Mouse (Mus musculus): ENCODE results near the gene Sprr1a. TPM values are rescaled to one million over a fixed set of nuclear protein-coding genes. Genes with fewer than 3 reads are reported as not detected.
"Not testable (repeated sequence)": the region's sequence is repeated elsewhere in the genome, so short reads cannot be mapped to it uniquely, and the experiment has no call there.

The Sprr1a gene
- total and polyA plus RNA-seq, 2 experiments from 2014 or later = not detected

- no peak for DNase-seq (ENCODE audit: low spot score)
- Histone ChIP-seq H3K27me3 (ENCODE audit: insufficient read depth, low read length) (no peaks in the 10 kb centered on the region), H3K27ac (ENCODE audit: low read depth, low read length) (no peak within 1 kb of the TSS), H3K9me3 (ENCODE audit: low read length) (no peaks in the 10 kb centered on the region), H3K4me2 (ENCODE audit: low read depth, low read length, poor library complexity, severe bottlenecking) (no peak within 1 kb of the TSS), H3K4me1 (ENCODE audit: insufficient read depth, low read length) (no peaks in the 10 kb centered on the region), H3K4me3 (ENCODE audit: low read depth, low read length) (no peak within 1 kb of the TSS), H3K36me3 (ENCODE audit: insufficient read depth, low read length) (no peaks in the 10 kb centered on the region), H3K9ac (replicated peaks; ENCODE audit: low read length, poor library complexity, severe bottlenecking) (no peak within 1 kb of the TSS)
- no peak for ATAC-seq (ENCODE audit: low FRiP score)
- TF ChIP-seq CTCF (IDR thresholded peaks at IDR 0.05) = no peak
- WGBS = 97% methylated on average over 1 of the region's 1 CpGs
Measured at GRCm38 (mm10) chr3:92500393-92500792, 14.7 kb upstream of the Sprr1a start, which contains the start of gene Sprr4. Gene Sprr4, minus strand, starts transcription at chr3:92500493.

GRCm38 (mm10) chr3:92490262-92490661 lies 4.6 kb upstream of the Sprr1a start:
- H3K27ac ChIP-seq (ENCODE audit: low read depth, low read length); H3K4me2 ChIP-seq (ENCODE audit: low read depth, low read length, poor library complexity, severe bottlenecking); H3K9me3 ChIP-seq (ENCODE audit: low read length); H3K36me3 ChIP-seq (ENCODE audit: insufficient read depth, low read length); H3K27me3 ChIP-seq (ENCODE audit: insufficient read depth, low read length); ATAC-seq (ENCODE audit: low FRiP score); H3K9ac ChIP-seq (replicated peaks; ENCODE audit: low read length, poor library complexity, severe bottlenecking); H3K4me3 ChIP-seq (ENCODE audit: low read depth, low read length); DNase-seq (ENCODE audit: low spot score); H3K4me1 ChIP-seq (ENCODE audit: insufficient read depth, low read length): not testable (repeated sequence)

- ATAC-seq (ENCODE audit: low FRiP score) (no peak), DNase-seq (ENCODE audit: low spot score) (no peak)
- Histone ChIP-seq H3K9me3 (ENCODE audit: low read length) (no peaks in the 10 kb centered on the region), H3K27me3 (ENCODE audit: insufficient read depth, low read length) (no peaks in the 10 kb centered on the region), H3K4me1 (ENCODE audit: insufficient read depth, low read length) (no peaks in the 10 kb centered on the region), H3K27ac (ENCODE audit: low read depth, low read length) (no peak overlapping the region), H3K36me3 (ENCODE audit: insufficient read depth, low read length) (no peaks in the 10 kb centered on the region), H3K9ac (replicated peaks; ENCODE audit: low read length, poor library complexity, severe bottlenecking) (no peak overlapping the region), H3K4me2 (ENCODE audit: low read depth, low read length, poor library complexity, severe bottlenecking) (no peak overlapping the region), H3K4me3 (ENCODE audit: low read depth, low read length) (no peak overlapping the region)
- 66% methylated on average over 1 of the region's 1 CpGs for WGBS
- no peak for TF ChIP-seq CTCF (IDR thresholded peaks at IDR 0.05)
Measured at GRCm38 (mm10) chr3:92486307-92486706, 612 bp upstream of the Sprr1a start.

GRCm38 (mm10) chr3:92481249-92481648 lies 4.4 kb downstream of the Sprr1a start:
- not testable (repeated sequence) for ATAC-seq (ENCODE audit: low FRiP score); DNase-seq (ENCODE audit: low spot score); H3K36me3 ChIP-seq (ENCODE audit: insufficient read depth, low read length); H3K9me3 ChIP-seq (ENCODE audit: low read length); H3K9ac ChIP-seq (replicated peaks; ENCODE audit: low read length, poor library complexity, severe bottlenecking); H3K4me3 ChIP-seq (ENCODE audit: low read depth, low read length); H3K4me1 ChIP-seq (ENCODE audit: insufficient read depth, low read length); H3K27me3 ChIP-seq (ENCODE audit: insufficient read depth, low read length); H3K27ac ChIP-seq (ENCODE audit: low read depth, low read length); H3K4me2 ChIP-seq (ENCODE audit: low read depth, low read length, poor library complexity, severe bottlenecking)
- TF ChIP-seq CTCF (IDR thresholded peaks at IDR 0.05) = peak; percentile 46

- no peaks in the 10 kb centered on the region for H3K36me3 ChIP-seq (ENCODE audit: insufficient read depth, low read length)
- no peak for TF ChIP-seq CTCF (IDR thresholded peaks at IDR 0.05)
- no peak overlapping the region for H3K4me3 ChIP-seq (ENCODE audit: low read depth, low read length)
- H3K27me3 ChIP-seq (ENCODE audit: insufficient read depth, low read length) = no peaks in the 10 kb centered on the region
- H3K4me1 ChIP-seq (ENCODE audit: insufficient read depth, low read length) = no peaks in the 10 kb centered on the region
- H3K4me2 ChIP-seq (ENCODE audit: low read depth, low read length, poor library complexity, severe bottlenecking) = no peak overlapping the region
- no peak overlapping the region for H3K27ac ChIP-seq (ENCODE audit: low read depth, low read length)
- no peak overlapping the region for H3K9ac ChIP-seq (replicated peaks; ENCODE audit: low read length, poor library complexity, severe bottlenecking)
- DNase-seq (ENCODE audit: low spot score) = no peak
- ATAC-seq (ENCODE audit: low FRiP score) = no peak
- H3K9me3 ChIP-seq (ENCODE audit: low read length) = no peaks in the 10 kb centered on the region
- 85% methylated on average over 2 of the region's 2 CpGs for WGBS
Measured at GRCm38 (mm10) chr3:92470111-92470510, 15.6 kb downstream of the Sprr1a start.

- H3K27ac ChIP-seq (ENCODE audit: low read depth, low read length) = no peak overlapping the region
- H3K9ac ChIP-seq (replicated peaks; ENCODE audit: low read length, poor library complexity, severe bottlenecking) = no peak overlapping the region
- no peak for TF ChIP-seq CTCF (IDR thresholded peaks at IDR 0.05)
- H3K4me3 ChIP-seq (ENCODE audit: low read depth, low read length) = no peak overlapping the region
- H3K36me3 ChIP-seq (ENCODE audit: insufficient read depth, low read length) = no peaks in the 10 kb centered on the region
- H3K4me1 ChIP-seq (ENCODE audit: insufficient read depth, low read length) = no peaks in the 10 kb centered on the region
- no peak overlapping the region for H3K4me2 ChIP-seq (ENCODE audit: low read depth, low read length, poor library complexity, severe bottlenecking)
- no peaks in the 10 kb centered on the region for H3K9me3 ChIP-seq (ENCODE audit: low read length)
- H3K27me3 ChIP-seq (ENCODE audit: insufficient read depth, low read length) = no peaks in the 10 kb centered on the region
- DNase-seq (ENCODE audit: low spot score) = peak; percentile 1
- ATAC-seq (ENCODE audit: low FRiP score) = no peak
Measured at GRCm38 (mm10) chr3:92467424-92467823, 18.3 kb downstream of the Sprr1a start.
